Mouse (Mus musculus) 416B (cell line): Measurements from ENCODE around the gene Cd6.

Source experiments
- DNase-seq: peaks from one replicate; pipeline ENCODE4 v3.0.0; 2011; ENCODE audit warnings: low read depth

Cd6 gene

GRCm38 (mm10) chr19:10761794-10762415, 68.0 kb downstream of the Cd6 start:
- DNase-seq: no peak

GRCm38 (mm10) chr19:10759983-10760831, 69.7 kb downstream of the Cd6 start:
- no peak for DNase-seq

DNA sequence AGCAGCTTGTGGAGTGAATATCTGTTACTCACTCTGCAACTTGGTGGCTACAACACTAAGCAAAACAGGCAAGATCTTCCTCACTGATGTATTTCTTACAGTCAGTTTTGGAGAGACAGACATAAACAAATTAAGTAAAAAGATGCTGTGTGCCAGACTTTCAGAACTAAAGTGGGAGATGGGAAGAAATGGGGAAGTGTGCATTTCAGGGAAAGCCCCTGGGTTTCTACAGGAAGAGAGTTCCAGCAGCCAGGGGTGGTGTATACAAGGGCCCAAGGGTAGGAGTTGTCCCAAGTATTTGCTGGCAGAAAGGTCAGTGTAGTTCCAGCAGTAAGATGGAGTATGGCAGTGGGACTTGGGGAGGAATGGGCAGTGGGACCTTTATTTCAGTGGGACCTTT, 70.3 kb downstream of the Cd6 start:
- no peak for DNase-seq

DNA sequence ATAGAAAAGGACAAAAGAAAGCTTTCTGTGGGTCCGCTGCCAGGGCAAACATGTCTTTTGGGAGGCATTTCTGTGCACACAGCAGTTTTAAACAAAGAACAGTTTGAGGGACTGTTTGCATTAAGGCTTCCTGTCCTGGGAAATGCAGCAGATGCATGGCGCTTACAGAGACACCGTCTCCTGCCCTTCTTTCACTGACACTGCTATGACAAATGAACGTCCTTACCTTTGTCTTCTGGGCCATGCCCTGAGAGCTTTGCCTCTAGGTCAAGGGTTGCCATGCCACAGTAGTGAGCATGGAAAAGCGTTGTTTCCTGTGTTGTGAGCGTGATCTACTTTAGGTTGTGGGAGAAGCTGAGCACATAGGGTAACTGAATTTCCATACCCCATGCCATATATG, 71.2 kb downstream of the Cd6 start:
- no peak for DNase-seq

GRCm38 (mm10) chr19:10757526-10757925, 72.3 kb downstream of the Cd6 start:
- DNase-seq: no peak

DNA sequence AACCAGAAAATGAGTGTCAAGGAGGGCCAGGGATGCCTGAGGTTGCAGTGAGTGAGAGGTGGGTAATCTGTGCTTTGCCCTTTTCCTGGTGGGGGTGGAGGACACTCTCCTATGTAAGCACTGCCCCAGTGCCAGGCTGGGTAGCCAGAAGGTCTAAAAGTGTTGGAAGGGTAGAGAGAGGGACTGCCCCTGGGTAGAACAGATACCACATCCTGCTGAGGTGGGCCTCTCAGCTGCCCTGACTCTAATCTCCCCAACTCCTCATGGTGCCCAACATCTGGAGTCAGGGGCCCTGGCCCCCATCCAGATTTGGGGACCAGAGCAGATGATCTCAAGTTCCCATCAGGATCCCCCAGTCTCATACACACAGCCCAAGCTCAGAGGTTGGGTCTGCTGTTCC, 72.7 kb downstream of the Cd6 start:
- DNase-seq: no peak

- no peak for DNase-seq
Measured at GRCm38 (mm10) chr19:10752646-10753045, 77.2 kb downstream of the Cd6 start.

DNA sequence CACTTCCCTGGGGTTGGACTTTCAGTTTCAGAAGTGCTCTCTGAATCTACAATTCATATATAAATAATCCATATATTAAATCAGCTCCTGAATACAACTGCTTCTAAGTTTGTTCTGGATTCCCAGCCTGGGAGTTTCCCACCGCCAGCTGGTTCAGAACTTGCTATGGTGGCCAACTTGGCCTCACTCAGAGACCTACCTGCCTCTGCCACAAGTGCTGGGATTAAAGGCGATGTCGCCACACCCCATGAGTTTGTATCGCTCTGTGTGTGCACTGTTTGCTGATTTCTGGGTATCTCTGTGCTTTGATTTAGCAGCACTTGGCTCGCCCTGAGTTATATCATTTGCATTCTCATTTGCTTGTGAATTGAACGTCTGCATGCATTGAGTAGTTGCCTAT, 77.8 kb downstream of the Cd6 start:
- no peak for DNase-seq

- no peak for DNase-seq
Measured at GRCm38 (mm10) chr19:10751607-10752006, 78.3 kb downstream of the Cd6 start.

DNA sequence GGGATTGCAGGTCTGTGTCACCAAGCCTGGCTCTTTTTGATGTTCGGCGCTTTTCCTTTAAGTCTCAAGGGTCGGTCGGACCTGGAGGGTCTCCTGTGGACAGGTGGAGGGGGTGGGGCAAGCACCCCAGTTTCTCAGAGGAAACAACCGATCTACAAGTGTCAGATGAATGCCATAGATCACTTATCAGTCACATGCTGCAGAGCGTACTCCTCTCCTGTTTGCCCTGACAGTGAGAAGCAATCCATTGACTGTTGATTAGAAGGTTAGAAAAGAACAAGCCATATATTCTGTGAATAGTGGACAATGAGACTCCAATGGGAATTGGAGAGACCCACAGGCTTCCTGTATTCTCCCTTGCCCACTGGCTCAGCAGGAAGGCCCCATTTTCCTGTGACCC, 79.7 kb downstream of the Cd6 start:
- DNase-seq: no peak

- DNase-seq: no peak
Measured at GRCm38 (mm10) chr19:10749295-10749694, 80.6 kb downstream of the Cd6 start.

GRCm38 (mm10) chr19:10748401-10749102, 81.3 kb downstream of the Cd6 start:
- DNase-seq: no peak

DNA sequence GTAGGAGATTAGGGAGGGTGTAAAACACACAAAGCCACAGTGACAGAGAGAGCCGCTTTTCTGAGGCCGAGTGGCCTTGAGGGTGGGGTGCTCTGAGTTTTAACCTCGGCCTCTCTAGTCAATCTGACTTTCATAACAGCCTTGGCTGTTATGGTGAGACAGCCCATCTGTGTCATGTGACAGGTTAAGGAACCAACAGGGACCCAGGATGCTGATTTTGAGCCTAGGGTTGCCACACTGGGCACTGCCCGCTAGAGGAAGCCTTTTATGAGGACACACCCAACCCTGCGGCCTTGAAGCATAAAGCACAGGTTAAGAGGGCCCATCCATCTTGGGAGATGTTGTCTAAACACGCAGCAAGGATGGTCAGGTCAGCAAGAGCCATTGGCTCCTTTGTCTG, 82.1 kb downstream of the Cd6 start:
- peak; percentile 37 for DNase-seq

GRCm38 (mm10) chr19:10747182-10747581, 82.7 kb downstream of the Cd6 start:
- DNase-seq: no peak

DNA sequence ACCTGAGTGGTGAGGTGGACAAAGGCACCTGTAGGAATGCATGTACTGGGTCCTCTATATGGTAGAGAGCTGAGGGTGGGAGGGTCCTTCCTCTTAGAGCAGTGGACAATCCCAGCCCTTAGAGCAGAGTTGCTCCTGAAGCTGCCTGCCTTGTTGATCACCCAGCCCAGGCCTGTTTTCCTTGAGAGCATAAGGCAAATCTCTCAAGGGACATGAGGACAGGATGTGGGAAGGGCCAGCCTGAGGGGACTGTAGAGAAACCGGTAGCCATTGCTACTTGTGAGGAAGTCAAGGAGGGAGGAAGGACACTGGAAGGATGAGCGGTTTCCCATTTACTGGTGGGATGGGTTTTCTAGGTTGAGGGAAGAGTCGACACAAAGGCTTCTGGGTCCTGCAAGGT, 87.3 kb downstream of the Cd6 start:
- no peak for DNase-seq

DNA sequence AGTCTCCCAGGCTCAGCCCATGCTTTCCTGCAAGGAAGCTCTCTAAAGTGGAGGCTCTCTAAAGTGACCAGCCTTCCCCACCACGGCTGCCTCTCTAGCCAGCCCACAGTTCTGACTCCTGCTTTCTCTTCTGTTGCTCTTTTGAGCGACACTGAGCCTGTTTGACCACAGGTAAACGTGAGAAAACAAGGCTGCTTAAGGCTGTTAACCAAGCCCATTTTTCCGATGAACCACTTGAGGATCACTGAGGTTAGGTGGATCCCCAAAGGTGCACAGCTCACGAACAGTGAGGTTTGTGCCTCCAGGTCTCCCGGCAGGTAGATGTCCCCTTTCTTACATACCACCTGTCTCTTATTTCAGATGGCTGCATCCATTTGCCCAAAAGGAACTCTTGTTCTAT, 87.7 kb downstream of the Cd6 start:
- DNase-seq: no peak

DNA sequence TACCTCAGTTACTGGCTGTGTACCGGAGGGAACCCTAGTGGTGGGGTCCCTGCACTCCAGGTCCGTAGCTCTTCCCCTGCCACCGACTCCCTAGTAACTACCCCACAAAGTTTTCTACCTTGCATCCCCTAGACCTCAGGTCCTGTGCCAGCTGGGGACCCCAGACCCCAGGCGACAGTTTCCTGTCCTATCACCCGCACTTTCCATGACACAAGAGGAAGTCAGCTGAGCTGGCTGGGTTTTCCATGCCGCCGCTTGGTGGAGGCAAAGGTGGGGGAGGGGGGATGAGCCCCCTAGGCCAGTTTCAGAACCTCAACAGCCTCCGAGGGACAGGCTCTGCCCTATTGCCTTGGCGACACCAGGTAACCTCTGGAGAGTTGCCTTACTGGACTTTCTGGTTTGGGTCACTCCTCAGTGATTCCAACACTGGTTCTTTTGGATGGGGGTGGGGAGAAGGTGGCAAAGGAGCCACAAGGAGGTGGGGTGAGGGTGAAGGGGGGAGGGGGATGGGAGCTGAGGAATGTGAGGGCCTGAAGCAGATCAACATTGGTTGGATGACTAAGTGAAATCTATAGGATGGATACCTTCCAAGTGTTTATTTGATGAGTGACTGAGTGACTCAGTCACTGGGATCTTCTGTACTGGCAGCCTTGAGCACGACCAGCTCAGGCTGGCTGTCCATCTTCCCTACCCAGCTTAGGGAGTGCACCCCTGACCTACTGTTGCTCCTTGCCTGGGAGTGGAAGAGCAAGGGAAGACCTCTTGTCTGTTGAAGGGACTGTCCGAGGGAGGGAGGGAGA, 89.0 kb downstream of the Cd6 start:
- DNase-seq: no peak

GRCm38 (mm10) chr19:10739916-10740315, 89.9 kb downstream of the Cd6 start:
- DNase-seq: no peak
